Mouse (Mus musculus): ENCODE results near the gene Stambpl1. TPM values are rescaled to one million over a fixed set of nuclear protein-coding genes. Genes with fewer than 3 reads are reported as not detected.
A peak's percentile ranks its signal among the peaks of the same experiment; 100 is the strongest.
"Not testable (repeated sequence)": the region's sequence is repeated elsewhere in the genome, so short reads cannot be mapped to it uniquely, and the experiment has no call there.

Stambpl1 gene
- polyA plus RNA-seq, 1 experiment, result 16.0 TPM

DNA sequence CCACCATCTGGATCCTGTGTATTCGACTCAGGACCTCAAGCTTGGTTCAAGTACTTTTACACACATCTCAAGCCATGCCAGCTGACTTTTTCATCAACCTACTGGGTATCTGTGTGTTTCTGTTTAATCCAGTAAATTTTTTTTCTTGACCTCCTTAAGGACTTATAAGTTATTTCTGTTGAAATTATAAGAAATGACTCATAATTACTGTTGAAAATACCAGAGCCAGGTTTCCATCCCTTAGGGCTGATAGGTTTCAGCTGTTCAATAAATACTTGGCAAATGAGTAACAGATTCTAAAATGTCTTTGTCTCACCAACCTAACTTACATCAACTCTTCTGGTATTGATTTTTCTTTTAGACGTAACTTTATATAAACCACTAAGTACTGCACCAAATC, 3.0 kb downstream of the Stambpl1 start:
- no peak for DNase-seq (ENCODE audit: extremely low spot score in 1 of 2, low spot score in 1 of 2)

DNA sequence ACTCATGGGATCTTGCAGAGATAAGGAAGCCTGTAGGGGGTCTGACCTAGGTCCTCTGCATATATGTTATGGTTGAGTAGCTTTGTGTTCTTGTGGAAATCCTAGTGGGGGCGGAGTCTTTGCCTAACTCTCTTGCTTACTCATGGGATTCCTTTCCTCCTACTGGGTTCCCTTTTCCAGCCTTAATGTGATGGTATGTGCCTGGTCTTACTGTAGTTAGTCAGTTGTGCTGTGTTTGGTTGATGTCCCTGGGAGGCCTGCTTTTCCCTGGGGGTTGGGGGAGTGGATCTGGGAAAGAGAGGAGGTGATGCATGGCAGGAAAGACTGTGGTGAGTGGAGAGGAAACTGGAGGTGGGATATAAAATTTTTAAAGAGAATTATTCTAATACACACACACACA, 6.0 kb downstream of the Stambpl1 start:
- DNase-seq (ENCODE audit: extremely low spot score in 1 of 2, low spot score in 1 of 2), result no peak

DNA sequence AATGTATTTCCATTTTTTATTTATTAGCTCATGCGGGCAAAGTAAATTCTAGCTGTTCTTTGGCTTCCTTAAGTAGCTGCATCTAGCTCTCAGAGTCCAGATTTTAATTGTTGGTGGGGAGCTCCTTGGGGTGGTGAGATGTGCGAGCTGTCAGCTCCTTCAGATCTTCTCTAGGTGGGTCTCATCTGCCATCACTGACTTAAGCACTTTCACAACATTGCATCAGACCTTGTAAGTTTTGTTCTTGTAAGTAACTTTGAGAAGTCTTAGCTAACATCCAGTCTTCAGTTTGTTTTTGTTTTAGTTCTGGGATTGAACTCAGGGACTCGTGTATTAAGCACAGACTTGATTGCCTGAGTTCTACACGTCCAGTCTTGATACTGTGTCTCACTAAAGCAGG, 6.9 kb downstream of the Stambpl1 start:
- DNase-seq (ENCODE audit: extremely low spot score in 1 of 2, low spot score in 1 of 2), result no peak

DNA sequence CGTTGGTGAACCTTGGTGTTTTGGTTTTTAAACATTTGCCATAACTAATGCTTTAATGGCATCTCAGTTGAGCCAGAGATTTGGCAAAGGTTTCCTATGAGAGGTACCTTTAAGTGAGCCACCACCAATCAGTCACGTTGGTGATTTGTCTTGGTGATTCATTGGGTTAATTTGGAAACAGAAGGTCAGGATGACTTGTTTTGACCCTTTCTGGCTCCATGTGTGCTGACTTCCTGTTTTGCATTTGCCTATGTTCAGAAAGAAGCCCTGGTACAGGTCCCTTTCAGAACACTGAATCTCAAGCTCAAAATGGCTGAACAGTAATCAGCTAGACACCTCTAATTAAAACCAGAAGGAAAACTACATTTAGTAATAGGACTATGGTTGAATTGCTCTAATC, 7.5 kb downstream of the Stambpl1 start:
- DNase-seq (ENCODE audit: extremely low spot score in 1 of 2, low spot score in 1 of 2), result no peak

DNA sequence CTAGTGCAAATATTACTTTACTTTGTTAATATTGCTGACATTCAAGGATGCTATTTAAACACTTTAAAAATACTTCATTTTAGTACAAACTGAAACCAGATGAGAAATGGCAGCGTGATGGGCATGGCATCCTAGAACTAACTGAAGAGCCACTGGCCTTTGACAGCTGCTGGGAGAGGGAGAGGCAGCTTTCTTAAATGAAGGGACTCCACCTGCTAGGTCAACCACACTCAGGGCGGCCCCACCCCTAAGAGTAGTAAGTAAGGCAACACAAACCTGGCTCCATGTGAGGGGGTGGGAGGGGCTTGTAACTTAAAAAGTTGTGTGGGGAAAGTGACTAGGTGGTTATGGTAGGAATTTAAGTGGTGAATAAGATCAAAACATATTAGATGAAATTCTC, 10.6 kb downstream of the Stambpl1 start:
- no peak for DNase-seq (ENCODE audit: extremely low spot score in 1 of 2, low spot score in 1 of 2)

DNA sequence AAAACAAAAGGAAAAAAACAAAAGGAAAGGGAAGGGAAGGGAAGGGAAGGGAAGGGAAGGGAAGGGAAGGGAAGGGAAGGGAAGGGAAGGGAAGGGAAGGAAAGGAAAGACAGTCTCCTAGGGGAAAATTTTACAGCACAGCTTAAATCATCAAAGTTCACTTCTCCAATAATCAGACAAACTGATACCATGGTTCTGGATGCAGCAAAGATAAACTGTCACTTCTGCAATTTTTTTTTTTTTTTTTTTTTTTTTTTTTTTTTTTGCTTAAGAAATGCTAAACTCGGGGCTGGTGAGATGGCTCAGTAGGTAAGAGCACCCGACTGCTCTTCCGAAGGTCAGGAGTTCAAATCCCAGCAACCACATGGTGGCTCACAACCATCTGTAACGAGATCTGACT, 14.1 kb downstream of the Stambpl1 start:
- DNase-seq (ENCODE audit: extremely low spot score in 1 of 2, low spot score in 1 of 2), result not testable (repeated sequence)

DNA sequence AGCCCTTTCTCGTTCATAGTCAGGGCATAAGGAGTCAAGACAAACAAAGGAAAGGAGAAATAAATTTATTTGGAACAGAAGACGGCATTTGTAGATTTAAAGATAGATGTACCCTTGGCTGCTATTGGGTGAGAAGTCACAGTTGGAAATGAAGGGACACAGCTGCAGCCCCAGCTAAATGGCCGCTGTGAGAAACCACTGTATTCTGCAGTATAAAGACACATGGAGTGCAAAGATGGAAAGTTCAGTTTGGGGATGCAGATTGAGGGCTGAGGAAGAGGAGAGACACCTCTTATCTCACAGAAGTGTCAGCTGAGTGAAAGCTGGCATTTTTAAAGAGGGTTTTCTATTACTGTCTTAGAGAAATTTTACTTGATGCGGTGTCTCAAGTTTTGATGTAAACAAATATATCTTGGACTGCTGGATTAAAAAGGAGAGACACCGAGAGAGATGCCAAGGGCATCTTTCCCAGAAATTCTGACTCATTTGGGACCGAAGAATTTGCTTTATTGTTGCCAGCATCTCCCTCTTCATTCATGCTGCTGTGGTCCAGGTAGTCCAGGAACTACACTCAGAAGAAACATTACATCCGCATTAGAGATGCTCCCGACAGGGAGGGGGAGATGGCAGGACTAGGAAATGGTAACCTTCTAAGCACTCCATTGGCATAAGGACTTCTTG, 14.9 kb downstream of the Stambpl1 start:
- DNase-seq (ENCODE audit: extremely low spot score in 1 of 2, low spot score in 1 of 2), result peak in 1 of 2 experiments; percentile 38

DNA sequence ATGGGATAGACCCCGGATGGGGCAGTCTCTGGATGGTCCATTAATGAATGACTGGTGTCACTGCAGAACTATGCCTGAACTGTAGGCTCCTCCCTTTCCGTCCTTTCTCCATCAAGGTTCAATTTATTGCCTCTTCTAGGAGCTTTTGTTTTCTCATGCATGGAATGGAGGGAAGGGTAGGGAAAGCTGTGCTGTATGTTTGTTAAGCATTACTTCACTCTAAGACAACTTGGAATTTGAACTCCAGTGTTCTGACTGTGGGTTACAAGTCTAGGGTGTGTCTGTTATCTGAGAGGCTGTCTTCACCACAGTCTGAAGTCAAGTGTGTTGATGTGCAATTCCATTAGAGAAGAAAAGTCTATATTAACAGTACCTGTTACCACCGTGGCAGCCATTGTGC, 17.0 kb downstream of the Stambpl1 start:
- no peak for DNase-seq (ENCODE audit: extremely low spot score in 1 of 2, low spot score in 1 of 2)

DNA sequence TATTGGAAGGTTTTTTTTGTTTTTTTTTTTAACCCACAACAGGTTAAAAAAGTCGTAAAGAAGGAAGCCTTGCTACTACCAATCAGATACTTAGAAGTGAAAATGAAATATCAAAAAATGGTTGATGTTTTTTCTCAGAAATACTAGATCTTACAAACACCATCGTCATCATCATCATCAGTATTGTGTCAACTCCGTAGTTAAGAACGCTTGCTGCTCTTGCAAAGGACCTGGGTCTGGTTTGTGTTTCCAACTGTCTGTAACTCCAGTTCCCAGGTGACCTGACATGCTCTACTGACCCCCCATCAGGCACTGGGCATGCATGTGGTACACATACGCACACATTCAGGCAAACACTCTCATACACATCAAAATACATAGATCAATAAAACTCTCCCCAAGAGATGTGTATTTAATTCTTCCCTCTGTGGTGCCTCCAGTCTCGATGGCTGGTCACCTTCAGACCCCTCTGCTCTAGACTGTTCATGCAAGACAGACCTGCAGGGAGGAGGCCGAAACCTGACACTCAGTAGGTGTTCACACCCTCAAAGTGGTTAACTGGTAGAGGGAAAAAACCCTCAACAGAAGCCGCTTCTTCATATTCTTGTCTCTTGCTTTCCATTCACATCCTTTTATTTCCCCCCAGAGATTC, 18.0 kb downstream of the Stambpl1 start:
- DNase-seq (ENCODE audit: extremely low spot score in 1 of 2, low spot score in 1 of 2), result no peak

DNA sequence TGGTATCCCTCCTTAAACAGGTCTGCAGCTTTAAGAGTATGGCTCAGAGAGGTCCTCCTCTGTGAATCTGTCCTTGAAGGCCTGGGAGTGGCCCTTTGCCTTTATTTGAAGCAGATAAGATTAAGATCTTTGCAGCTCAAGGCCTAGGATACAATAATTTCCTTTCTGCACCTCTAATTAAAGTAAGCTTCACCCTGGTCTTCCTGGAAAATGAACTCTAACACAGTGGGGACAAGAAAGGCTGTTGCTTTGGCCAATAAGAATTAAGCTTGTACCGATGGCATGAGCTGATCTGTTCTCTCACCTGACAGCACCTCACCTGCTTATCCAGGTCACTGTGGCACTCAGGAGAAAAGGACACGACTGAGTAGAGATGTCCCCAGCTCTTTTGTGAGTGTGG, 18.8 kb downstream of the Stambpl1 start:
- no peak for DNase-seq (ENCODE audit: extremely low spot score in 1 of 2, low spot score in 1 of 2)

DNA sequence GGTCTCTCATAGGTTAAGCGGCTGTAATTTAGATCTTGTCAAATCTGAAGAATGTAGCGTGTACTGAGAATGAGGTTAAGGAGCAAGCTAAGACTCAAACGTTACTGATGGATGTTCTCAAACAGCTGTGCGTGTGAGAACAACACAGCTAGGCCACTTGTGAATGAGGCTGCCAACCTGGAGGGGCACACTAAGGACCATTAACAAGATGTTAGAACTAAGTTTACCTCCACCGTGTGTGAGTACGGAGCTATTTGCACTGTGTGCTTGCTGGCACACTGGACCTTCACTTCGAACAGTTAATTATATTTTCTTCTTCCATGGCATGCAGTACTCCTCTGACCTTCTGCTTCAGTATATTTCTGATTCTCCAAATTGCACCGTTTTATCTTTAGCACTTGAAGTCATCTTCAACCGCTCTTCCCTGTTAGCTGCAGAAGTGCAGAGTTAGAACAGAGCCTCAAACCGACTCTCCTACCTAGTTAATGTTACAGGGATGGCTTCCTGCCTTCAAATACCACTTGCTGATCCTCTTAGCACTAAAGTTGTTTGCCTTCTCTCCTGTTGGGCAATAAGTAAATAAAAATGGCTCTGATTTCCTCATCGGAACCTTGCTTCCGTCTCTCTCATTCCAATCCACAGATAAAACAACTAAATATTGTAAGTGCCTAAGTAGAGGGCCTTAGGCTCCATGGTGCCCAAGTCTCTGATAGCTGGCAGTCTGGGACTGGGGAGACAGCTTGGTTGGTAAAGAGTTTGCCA, 20.6 kb downstream of the Stambpl1 start:
- DNase-seq (ENCODE audit: extremely low spot score in 1 of 2, low spot score in 1 of 2), result no peak

DNA sequence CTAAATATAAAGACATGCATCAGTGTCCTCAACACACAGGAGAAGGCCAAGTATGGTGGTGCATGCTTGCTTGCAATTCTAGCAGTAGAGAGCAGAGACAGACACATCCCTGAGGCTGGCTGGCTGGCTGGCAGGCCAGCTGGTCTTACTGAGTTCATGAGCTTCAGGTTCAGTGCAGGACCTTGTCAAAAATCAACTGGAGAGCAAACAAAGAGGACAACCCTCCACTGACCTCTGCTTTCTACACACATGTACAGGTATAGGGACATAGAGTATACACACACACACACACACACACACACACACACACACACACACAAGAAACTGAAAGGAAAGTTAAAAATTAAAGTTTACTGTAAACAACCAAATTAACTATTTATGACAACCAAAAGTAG, 21.2 kb downstream of the Stambpl1 start:
- no peak for DNase-seq (ENCODE audit: extremely low spot score in 1 of 2, low spot score in 1 of 2)

DNA sequence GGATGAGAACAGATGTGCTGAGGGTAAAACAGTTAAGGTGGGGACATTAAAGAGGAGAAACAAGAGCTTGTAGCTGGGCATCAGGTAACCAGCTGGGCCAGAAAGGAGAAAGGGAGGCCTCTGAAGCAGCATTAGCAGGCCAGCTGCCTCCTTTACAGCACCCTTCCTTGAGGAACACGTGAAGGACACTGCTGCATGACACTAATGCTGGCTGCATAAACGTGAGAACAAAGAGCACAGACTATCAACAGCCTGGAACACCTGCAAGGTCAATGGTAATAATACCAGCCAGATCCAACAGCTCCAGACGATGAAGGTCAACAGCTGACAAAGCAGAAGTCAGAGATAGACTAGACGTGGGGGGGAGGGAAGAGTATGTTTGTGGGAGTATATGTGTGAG, 22.1 kb downstream of the Stambpl1 start:
- DNase-seq (ENCODE audit: extremely low spot score in 1 of 2, low spot score in 1 of 2), result no peak

DNA sequence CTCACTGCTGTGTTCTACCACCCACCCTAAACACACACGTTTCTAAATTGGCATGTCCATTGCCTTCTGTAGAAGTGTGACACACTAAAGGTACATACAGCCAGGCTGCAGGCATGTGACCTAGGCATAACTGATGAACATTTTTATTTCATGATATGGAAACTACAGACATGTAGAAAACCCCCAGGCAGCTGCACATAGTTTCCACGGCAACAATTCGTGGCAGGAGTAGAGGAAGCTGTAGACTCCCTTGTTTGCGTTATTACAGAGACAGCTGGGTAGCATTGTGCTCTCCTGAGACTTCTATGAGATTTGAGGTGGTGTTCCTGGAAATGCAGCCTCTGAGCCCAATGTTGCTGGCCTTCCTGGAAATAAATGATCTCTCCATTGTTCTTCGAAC, 24.9 kb downstream of the Stambpl1 start:
- DNase-seq (ENCODE audit: extremely low spot score in 1 of 2, low spot score in 1 of 2), result no peak

DNA sequence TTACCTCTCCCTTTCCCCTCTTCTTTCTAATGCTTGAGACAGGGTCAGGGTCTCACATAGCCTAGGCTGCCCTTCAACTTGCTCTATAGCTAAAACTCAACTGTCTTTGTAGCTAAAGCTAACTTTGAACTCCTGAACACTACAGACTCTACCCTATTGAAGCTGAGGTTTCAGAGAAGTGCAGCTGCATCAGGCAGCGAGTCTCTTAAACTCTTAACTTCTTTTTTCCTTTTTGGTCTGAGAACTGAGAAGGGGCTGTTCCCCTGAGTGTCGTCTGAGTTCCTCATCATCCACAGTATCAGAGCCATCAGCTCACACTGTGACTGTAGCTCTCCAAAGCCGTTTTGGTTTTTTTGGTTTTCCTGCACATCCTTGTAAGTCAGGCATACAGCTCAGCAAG, 25.7 kb downstream of the Stambpl1 start:
- DNase-seq (ENCODE audit: extremely low spot score in 1 of 2, low spot score in 1 of 2), result no peak

DNA sequence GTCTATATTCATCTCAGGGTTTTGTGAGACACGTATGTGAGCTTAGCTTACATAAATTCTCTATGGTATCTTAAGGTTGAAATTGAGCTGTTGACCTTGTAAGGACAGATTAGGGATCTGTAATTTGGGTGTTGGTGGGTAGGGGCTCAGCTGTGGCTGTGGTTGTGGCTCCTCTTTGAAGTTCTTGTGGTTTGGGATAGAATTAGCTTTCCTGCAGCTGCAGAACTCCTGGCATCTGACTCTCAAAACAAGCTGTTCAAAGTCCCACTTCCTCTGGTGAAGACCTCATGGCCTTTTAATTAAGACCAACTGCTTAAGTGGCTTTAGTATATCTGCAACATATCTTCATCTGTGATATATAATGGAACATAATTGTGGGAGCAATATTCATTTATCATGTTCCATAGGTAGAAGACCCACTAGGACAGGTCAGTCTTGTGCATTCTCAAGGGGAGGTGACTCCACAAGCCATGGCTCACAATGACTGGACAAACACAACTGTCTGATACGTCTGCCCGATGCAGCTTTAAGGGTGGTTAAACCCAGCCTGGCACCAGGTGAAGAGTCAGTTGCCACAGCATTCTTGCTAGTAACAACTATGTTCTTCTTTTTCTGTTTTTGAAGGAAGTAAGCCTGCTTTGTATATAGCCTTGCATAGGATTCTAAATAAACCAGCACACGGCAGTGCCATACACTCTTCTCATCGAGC, 27.4 kb downstream of the Stambpl1 start:
- no peak for DNase-seq (ENCODE audit: extremely low spot score in 1 of 2, low spot score in 1 of 2)

DNA sequence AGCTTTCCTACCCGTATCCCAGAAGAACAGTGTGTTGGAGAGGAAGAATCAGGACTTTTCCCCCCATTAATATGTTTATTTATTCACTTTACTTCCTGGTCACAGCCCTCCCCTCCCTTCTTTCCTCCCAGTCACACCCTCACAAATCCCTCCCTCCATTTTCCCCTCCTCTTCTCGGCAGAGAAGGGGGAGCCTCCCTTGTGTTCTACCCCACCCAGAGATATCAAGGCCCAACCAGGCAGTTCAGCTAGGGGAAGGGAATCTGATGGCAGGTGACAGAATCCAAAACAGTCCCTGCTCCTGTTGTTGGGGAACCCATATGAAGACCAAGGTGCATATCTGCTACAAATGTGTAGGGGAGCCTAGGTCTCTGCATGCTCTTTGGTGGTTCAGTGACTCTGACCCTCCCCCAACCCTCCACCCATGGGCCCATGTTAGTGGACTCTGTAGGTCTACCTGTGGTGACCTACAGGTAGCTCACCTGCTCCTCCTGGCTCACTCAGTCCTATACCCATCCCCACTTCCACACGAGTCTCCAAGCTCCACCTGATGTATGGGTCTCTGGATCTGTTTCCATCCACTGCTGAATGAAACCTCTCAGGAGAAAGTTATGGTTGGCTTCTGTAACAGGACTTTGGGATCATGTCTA, 28.8 kb downstream of the Stambpl1 start:
- DNase-seq (ENCODE audit: extremely low spot score in 1 of 2, low spot score in 1 of 2), result no peak

DNA sequence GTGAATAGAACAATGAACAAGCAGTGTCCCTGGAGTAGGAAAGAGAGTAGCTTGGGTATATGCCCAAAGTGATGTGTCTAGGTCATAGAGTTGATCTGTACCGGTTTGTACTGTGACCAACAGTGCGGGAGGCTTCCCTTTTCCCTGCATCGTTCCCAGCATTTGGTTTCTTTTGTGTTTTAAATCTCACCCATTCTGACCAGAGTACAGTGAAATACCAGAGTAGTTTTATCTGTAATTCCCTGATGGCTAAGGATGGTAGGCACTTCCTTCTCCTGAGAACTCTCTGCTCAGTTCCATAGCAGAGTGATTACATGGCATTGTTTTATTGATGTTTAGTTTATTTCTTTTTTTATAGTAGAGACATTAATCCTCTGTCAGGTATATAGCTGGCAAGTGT, 30.8 kb downstream of the Stambpl1 start:
- DNase-seq (ENCODE audit: extremely low spot score in 1 of 2, low spot score in 1 of 2), result no peak

DNA sequence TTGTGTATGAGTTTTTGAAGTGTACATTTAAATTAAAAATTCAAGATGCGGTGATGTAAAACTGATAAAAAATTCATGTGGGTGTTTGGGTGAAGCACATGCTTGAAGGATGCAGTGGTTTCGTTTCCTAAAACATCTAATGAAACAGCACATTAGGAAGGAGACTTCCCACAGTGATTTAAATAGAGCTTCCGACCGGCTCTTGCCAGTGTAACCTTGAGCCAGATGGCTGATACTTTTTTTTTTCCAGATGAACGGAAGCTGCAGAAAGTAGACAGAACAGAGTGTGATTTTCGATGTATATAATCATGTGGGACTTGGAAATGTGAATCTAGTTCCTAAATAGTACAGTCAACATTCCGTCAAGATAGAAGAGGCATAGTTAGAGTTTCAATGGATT, 39.6 kb downstream of the Stambpl1 start:
- peak; percentile 36 to 72 for DNase-seq (ENCODE audit: extremely low spot score in 1 of 2, low spot score in 1 of 2)

DNA sequence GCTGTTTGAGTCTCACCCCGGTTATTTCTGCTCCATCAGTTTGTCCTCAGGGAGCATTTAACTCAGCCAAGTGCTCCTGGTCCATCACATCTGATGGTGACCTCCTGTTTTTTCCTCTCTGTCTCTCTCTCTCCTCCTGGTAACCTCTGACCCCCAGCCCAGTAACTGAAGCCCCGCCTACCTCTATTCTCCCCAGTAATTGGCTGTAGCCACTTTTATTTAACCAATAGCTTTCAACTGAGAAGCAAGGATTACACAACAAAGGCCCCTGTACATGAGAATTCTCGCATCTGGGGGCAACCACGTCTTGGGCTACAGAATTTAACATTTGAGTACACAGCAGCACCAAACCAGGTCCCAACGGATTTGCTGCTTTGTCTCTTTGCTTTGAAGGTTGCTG, 40.3 kb downstream of the Stambpl1 start:
- no peak for DNase-seq (ENCODE audit: extremely low spot score in 1 of 2, low spot score in 1 of 2)

DNA sequence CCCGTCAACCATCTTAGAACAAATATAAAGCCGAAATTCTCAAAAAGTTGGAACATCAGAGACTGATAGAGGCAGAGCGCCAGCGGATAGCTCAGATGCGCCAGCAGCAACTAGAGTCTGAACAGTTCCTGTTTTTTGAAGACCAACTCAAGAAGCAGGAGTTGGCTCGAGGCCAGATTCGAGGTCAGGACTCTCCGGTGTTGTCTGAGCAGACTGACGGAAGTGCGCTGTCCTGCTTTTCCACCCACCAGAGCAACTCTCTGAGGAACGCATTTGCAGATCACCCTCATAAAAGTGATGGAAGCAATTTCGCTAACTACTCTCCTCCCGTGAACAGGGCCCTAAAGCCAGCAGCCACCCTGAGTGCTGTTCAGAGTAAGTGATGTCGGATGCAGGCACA, 41.9 kb downstream of the Stambpl1 start:
- peak in 1 of 2 experiments; percentile 57 for DNase-seq (ENCODE audit: extremely low spot score in 1 of 2, low spot score in 1 of 2)
